Mouse (Mus musculus) ES-Bruce4 (cell line): Measurements from ENCODE around the gene Lrpap1.

Experiments
- CTCF ChIP-seq: IDR thresholded peaks from one replicate; pipeline ENCODE4 v1.8.1; 2011; ENCODE audit warnings: low read depth, low read length
- EP300 ChIP-seq: IDR thresholded peaks from 2 replicates; pipeline ENCODE4 v1.6.1; 2011; ENCODE audit warnings: low read depth, low read length; ENCODE audit not compliant: insufficient read depth

GRCm38 (mm10) chr5:35050541-35050940, 55.0 kb downstream of the Lrpap1 start:
- TF ChIP-seq CTCF (peak; percentile 41), EP300 (no peak)
